Mouse (Mus musculus) telencephalon, adult 2 months (tissue): ENCODE measurements at regions not wholly inside any gene's neighbourhood (a gene's known extent, or its start where the extent isn't known, plus 50 kb on each side); places are given as distances from the start of the nearest gene placed in this dataset.

Experiments
- DNase-seq: peaks from one replicate; pipeline ENCODE4 v3.0.0-alpha.2; 2011; ENCODE audit warnings: low read depth, low spot score

DNA sequence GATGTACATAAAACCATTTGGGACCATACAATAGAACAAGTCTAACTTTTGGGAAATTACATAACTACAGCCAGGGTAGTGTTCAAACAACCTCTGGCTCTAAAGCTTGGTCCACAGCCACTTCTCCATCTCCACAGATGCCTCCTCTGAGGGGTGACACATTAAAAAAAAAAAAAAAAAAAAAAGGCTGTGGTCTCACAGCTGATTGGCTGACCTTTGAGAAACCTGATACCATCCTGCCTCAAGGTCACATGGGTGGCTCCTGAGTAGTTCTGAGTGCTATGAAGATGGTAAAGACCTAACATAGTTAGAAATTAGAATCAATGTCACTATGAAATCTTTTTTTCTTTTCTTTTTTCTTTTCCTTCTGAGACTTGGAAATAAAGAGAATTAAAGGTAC, 102.4 kb downstream of the Tmem182 start:
- no peak for DNase-seq

DNA sequence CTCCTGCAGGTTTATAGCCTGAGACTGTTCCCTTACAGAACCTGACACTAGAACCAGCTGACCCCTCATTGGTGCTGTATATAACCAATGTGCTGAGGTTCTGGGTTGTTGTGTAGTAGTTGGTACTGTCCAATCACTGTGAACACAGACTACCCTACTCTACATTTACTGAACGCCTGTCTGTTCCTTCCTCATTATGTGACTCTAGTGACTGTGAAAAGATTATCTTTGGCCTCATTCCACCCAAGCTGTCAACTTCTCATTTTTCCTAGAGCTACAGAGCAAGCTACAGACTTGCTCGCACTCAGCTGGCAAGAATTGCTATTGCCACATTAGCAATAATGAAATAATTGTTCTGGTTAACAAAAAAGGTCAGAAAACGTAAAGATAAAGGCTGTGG, 108.2 kb downstream of the Tmem182 start:
- DNase-seq = no peak

DNA sequence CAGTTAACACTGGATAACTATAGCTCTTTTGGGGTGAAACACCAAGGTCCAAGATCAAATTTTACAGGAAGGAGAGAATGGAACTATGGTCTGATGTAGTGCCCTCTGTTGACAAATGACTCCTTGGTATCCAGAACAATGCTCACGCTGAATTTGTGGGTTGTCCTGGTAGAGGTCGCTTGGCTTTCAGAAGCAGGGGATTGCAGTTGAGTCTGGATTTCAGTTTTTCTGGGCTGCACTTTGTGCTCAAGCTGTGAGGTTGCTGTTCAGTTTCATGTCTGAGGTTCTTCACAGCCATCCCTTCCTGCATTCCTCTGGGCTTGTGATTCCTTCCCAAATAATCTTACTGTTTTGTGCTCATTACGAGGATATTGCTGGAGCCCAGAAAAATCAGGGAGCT, 118.9 kb downstream of the Tmem182 start:
- DNase-seq = no peak

DNA sequence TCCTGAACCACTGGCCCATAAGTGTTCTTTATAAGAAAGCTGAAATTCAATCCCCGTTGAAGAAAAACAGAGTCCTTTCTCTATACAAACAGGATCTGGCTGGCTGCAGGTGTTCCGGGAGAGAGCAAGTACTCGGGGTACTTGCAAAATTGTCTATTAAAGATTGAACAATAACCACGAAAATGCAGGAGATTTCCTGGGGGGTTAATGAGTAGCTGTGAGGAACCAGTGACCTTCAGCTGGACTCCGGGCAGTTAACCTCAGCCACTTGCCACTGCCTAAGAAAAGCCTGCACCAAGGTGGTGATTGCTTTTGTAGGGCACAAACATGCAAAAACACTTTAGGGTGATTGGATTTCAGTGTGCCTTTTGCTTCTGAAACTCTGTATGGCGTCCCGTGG, 119.4 kb downstream of the Tmem182 start:
- DNase-seq = no peak

DNA sequence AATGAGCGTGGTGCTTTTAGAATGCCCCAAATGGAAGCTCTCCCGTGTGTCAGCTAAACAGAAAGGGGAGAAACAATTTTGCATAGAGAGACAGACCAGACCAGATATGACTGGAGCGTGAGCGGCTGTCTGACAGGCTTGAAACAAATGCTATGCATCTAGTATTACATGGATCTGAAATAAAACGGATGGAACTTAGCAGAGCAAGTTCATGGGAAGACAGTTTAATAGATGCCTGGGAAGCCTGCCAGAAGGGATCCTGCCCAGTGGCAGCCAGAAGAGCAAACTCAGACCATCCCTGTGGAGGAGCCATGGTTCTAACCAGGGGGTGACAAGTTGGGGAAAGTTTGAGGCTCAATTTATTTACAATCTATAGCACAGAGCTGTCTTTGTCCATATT, 126.0 kb downstream of the Tmem182 start:
- no peak for DNase-seq

DNA sequence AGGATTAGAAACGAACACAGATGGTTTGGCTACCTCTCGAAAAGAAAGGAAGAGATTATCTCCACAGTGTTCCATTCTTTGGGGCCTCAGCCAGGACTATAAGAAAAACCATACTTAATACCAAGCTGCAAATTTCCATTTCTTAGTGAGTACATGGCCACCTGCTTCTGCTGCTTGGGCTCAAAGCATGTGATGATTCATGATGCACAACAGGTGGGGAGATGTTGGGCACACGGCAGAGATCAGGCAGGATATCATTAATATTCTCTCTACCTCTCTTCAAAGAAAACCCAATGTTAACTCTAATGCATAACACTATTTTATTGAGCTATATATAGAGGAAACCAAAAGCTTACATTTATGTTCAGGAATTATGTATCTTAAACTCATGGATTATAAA, 131.3 kb downstream of the Tmem182 start:
- DNase-seq = no peak

DNA sequence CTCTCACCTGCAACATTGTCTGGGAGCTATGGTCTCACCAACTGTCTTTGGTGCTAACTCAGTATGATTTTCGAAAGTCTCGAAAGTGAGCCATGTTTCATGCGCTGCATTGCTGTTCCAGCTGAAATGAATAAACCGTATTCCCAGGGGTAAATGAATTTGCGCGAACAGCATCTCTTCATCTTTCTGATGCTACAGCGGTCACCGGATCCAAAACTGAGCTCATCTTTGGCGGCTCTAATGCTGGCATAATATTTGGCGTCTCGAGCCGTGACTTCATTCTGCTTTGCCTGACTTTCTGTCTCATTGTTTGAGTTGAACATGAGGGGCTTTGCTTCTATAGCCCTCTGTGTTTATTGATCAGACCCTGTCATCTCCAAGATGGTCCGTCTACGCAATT, 137.3 kb downstream of the Tmem182 start:
- DNase-seq = no peak

DNA sequence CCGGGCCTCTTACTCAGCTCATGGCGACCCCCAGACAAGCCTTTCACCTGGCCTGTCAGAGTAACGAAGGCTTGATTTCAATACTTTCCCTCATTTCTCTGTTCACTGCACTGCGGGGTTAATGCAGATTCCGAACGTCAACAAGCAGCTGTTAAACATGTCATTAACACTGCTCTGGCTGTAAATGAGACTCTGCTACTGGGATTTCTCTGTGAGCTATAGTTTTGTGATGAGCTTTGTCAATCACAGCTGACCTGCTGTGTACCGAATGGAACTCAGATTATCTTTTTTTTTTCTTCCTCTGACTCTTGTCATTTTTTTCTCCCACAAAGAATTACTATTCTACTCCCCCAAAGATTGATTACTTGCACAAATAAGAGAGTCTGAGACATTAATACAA, 137.8 kb downstream of the Tmem182 start:
- no peak for DNase-seq

DNA sequence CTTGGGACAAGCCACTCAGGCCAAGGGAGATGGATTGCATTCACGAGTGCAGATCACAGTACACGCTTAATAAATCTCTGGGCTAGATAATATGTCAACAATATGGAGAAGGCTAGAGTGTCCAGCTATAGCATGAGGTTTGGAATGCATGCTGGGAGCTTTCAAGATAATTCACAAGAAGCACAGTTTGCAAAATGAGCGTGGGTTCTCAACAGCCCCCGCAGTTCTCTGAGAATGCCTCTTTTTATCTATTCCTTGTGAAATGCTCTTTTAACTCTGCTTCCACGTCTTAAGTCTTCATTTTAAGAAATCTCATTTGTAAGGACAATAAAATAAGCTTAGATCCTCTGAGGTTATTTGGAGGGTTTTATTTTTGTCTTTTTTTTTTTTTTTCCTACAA, 145.2 kb downstream of the Tmem182 start:
- DNase-seq = peak; percentile 70

DNA sequence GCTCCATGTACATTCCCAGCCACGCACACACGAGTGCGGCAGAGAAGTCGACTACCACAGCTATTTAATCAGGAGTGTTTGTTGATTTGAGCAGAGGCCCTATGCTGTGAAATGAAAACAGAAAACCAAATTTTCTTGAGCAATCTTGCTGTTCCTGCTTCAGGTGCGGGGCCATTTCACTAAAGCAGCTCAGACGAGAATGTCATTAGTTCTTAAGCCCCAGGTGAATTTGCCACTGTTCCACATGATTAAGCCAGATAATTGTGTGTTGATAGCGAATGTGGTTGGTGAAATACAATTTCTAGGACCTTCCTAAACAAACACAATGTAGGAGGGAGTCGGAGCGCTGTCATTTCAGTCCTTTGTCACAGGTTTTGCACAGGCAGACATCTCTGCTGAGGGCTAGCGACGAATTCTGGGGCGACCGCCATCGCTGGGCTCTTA, 149.3 kb downstream of the Tmem182 start:
- DNase-seq = no peak

DNA sequence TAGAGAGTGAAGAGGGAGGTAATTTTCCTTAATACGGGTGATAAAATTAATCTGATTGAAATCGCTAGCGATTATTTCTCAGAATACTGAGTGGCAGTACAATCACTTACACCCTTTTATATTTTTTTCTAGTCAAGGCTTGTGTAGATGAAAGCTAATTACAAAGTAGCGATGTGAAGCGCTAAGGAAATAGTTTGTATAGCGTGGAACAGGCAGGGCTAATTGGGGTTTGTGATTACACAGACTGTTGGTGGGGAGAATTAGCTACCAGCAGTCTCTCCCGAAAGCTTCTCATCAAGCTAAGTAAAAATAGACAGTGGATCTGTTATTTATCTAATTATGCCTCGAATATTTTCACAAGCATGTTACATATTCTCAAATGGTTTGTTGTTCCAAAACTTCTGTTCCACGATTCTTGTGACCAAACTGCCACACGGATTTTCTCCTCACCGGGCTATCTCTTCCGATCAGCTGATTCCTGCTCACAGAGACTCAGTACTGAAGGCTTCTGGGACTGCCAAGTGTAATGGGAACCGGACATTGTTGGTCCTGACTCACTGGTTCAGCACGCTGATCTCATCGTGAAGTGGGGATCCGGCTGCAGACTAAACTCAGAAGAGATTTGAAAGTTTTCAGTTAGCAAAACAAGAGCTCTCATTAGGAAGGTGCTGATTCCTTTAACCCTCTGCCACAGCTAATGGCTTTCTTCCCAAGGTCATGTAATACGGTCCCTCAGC, 162.5 kb downstream of the Tmem182 start:
- no peak for DNase-seq

DNA sequence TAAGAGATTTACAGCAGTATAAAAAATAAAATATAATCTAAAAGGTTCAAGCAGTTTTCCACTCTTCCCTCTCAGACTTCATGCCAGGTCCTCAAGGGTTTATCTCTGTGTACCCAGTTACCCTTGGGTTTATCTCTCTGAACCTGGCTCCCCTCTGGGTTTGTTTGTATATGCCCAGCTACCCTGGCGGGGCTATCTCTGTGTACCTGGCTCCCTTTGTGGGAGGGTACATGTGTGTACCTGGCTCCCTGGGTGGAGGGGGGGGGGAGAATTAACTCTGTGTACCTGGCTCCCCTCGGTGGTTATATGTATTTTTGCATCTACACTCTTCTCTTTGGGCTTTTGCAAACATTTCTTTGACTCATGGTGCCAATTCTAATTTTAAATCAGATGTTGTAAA, 178.4 kb downstream of the Tmem182 start:
- DNase-seq = no peak

DNA sequence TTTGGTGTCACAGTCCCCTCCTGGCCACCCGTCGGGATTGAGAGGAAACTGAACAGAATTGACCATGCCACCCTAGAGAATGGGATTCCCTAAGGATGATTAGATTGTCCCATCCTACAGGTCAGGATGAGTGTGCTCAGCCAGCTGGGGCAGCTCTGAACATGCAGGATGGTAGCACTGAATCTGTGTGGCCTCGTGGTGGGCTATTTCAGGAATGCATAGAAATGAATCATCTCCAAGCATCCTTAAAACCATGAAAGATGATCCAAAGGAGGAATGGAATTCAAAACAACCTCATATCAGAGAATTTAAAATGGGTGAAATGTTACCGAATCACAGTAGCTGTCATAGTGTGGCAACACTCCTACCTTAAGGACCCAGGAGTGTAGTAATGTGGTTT, 187.9 kb downstream of the Tmem182 start:
- no peak for DNase-seq

DNA sequence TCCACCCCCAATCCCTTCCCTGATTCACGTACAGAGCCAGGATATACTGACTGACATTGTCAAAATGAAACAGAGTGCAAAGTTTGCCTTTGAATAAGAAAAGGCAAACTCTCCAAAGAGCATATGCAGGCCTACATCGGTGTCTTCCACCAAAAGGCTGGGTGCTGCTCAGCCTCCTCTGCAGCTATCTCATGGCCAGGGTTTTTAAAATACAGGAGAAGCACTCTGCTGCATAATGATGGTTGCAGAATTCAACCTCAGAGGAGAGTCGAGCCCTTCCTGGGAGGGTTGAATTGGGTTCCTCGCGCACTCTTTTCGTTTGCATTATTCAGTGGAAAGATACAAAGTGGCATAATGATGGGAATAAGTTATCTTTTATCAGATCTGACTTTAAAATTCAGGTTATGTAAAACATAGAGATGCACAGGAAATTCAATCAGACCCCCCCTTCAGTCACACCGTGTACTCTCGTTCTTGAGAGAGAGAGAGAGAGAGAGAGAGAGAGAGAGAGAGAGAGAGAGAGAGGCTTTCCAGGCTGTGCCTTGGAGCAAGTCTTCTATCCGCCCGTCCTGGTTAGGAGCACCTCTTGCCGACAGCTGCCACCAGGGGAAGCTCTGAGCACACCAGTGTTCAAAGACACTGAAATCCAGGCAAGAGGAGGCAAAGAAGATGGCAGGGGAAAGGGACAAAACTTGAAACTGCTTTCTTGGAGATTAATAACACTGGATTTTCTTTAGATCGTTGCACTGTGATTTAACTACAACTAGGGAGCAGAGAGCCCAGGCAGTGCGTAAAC, 196.0 kb downstream of the Tmem182 start:
- peak; percentile 43 for DNase-seq

DNA sequence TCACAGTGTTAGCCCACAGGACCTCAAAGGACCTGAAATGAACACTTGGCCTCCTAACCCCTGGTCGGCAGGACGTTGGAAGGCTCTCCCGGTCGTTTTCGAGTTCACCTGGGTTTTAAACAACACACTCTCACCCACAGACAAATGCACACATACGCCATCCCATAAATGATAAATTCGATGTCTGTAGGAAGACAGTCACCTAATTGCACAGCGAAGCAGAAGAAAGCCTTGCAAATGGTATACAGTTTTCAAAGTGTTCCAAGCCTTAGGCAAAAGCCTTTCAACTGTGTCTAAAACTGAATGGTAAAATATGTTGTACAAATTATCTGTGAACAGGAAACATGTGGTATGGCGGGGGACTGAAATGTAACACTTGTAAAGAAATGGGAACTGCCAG, 196.6 kb downstream of the Tmem182 start:
- DNase-seq = no peak

DNA sequence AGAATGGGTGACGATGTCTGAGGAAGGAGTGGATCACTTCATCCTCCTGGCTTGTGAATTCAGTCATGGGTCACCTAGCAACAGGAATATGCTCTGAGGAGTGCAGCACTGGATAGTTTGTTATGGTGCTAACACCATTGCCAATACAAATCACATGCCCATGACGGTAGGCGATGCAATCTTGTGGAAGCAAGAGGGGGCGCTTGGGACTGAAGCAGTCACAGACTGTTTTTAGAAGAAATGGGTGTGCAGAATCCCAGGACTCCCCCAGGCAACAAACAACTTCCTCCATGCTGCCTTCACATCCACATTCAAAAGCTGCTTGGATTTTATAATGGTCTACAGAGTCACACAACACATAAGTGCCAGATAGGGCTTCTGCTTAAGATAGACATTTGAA, 221.5 kb downstream of the Tmem182 start:
- no peak for DNase-seq

DNA sequence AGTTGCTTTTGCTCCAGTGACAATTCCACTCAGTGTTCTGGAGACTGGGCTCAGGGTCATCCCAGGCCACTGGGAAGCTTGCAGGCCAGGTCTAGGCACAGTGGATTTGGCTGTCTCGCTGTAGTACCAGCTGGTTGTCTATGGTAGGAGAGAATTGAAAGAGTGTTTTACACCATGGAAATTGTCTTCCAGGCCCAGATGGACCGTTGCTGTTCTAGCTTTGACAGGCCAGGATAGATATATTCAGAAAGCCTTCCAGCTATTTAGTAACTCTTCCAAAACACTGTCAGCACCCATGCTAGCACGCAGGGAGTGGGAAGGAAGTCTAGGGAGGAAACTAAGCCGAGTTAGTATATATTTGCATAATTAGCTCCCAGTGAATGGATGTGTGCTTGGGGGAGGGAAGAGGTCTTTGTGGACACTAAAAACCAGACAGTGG, 222.2 kb downstream of the Tmem182 start:
- peak; percentile 88 for DNase-seq

DNA sequence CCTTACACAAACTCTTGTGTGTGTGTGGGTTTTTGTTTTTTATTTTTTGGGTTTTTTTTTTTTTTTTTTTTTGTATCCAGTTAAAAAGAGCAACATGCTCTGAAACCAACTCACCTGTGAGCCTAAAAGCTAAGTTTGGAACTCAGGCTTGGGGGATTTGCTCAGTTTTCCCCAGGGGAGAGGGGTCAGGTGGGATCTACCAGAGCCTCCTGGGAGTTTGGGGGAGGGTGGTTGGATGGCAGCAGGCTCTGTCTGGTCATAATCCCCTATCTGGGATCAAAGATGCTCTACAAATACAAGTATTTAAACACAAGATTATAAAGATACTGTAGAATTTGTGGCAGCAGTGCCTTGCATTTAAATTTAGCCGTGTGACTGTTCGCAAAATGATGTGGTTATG, 222.6 kb downstream of the Tmem182 start:
- no peak for DNase-seq

DNA sequence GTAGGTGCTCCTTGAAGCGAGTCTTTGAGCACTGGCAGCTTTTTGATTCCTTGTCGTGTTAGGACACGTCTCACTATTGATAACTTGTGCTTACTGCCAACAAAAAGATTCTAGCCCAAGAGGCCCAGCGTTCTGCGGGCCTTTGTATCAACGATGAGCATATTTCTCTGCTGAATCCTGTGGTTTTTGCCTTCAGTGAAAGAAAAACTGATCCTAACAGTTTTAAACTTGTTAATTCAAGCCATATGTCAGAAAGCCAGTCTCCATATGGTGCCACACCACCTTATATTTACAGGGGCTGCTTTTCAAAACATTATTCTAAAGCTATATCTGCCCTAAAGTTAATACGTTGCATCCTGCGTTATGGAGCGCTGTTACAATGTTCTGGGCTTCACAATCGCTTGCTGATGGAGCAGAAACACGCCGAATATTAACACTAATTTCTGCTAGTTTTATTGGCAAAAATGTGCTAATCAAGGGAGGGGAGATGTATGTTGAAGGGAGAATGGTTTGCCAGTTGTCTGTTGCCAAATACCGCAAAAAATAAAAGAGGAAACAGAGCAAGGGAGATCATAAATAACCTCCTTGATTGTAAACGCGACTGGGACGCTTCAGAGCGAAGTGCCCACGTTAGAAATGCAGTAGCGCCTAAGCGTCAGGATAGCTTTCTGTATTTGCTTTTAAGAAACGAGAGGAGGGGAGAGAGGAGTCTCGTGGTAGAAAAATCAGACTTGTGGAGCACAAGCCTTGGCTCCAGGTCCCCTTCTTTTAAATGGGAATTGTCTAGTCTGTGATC, 229.9 kb downstream of the Tmem182 start:
- DNase-seq = no peak

DNA sequence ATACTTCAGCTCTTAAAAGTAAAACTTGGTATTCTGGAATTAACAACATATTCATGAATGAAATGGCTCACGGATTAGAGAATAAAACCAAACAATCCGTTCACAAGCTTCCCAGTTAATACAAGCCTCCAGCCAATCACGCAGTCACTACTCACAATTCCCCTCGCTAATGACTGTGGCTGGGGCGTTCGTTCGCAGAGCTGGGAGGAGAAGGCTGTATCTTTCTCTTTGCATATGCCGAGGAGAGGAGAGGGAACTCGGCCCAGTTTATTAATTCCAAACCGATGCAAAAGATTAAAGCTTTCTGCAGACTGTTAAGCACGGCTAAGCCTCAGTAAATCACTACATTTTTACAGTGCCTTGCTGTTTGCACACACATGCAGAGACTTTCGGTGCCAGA, 231.5 kb downstream of the Tmem182 start:
- DNase-seq = no peak

DNA sequence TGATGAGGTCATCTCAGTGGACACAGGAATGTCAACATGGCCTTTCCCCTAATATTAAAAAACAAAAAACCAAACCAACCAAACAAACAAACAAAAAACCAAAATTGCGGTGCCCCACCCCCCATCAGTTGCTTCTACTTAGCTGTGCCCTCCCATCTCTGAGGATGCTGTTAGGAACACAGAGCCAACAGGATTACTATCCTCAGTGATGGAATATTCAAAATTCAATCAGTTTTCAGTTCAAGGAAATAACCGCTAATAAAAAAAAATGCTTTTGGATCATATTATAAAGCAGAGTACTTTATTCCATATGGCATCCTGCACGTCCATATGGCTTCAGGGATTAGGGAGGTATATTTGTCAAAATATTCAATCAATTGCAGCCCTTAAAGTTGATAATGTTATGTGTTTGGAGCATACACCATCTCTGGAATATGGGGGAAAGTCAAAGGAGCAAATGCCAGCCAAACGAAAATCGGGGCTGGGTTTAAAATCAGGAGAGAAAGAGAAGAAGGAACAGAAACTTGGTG, 249.1 kb downstream of the Tmem182 start:
- no peak for DNase-seq

DNA sequence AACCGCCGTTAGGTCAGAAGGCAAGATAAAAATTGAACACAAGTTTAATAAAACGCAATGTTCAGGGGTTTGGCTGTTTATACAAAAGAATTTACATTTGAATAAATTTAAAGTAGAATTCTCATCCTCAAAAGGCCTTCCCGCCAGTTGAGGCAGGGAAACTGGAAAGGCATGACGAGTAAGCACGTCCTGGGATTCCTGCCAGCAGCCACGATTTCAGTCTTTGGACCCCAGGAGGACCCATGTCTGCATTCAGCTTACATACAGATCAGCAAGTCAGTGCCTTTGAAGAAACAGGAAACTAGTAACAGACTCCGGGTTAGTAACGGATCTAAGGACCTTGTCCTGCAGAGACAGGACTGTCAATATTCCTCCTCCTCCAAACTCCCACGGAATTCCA, 250.4 kb downstream of the Tmem182 start:
- DNase-seq = no peak
